Mouse (Mus musculus) c-Kit-negative CD71-positive TER-119-positive erythroid progenitor cells, embryonic 14.5 days (primary cell): ENCODE measurements around the gene Id3.

Source experiments
- DNase-seq: peaks from one replicate; pipeline ENCODE4 v3.0.0-alpha.2; 2013; ENCODE audit warnings: low read depth, low spot score

The Id3 gene

DNA sequence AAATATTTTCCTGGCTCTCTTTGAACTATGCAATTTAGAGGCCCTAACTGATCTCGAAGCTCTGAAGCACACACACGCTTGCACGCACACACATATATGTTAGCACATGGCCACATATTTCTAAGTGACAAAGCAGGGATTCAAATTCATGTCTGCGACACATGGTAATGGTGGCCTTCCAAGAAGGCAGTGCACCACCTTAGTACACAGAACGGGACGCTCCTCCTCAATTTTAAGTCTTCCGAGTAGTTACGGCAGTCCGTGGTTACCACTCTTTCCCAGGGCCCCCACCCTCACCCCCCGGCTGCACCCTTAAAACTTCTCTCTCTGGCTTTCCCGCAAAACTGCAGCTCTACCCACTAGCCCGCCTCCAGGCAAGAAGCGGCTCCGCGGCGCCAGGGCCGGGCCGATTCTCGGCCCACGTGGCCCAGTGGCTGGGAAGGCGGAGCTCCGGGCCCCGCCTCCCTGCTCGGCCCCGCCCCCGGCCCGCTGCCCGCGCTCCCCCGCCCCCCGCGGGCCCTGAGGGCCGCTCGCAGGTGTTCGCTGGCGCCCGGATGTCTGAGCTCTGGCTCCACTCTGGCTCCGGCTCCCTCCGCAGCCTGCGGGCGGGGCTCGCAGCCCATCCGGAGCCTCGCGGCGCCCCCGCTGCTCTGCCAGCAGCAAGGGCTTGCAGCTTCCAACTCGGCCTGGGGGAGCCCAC is 4.3 kb downstream of the Id3 start:
- no peak for DNase-seq

DNA sequence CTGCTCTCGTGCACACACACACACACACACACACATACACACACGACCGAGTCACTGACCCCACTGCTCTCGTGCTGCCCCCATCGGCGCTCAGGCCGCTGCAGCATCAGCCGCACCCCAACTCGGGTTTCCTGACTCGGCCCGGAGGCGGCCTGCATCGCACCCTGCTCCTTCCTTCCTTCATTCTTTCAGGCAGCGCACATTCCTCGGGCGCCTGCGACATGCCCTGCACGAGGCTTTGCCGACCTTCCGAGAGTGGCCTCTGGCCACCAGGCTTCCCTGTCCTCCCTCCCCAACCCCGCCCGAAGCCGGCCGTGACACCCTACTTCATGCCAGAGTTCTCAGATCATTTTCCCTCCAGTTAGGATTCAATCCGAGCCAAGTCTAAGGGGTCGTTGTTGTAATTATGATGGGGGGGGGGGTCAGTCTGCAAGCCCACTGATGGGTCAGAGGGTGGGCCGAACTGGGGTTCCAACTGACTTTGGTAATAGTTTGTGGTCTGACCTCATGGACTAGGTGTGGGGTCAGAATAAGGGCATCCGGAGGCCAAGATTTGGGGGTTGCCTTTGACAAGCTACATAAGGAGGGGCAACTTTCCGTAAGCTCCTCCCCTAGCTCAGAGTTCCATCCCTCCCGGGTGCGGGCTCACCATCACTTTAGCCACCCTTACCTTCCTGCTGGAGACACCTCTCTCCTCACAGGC is 5.2 kb downstream of the Id3 start:
- no peak for DNase-seq

DNA sequence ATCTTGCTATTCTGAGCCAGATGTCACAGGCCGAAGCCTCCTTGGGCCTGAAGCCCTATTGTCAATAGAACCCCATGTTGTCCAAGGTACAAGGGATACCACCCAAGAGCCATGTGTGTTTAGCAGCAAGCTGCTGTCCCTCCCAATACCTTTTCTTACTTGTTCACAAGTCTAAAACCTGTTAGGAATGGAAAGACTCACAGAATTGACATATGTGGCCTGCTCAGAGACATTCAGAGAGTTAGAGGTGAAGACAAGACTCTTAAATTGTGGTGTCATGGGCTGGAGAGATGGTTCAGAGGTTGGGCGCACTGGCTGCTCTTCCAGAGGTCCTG is 5.7 kb downstream of the Id3 start:
- no peak for DNase-seq

DNA sequence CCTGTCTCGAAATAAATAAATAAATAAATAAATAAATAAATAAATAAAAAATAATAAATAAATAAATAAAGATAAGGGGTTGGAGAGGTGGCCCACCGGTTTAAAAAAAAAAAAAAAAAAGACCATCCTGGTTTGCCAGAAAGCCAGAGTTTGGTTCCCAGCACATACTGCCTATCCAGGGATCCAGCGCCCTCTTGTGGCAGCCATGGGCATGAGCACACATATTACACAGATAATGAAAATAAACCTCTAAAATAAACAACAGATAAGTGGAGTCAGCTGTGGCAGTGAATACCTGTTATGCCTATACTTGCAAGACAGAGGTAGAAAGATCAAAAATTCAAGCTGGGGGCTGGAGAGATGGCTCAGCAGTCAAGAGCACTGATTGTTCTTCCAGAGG is 6.4 kb downstream of the Id3 start:
- DNase-seq = peak; percentile 48

DNA sequence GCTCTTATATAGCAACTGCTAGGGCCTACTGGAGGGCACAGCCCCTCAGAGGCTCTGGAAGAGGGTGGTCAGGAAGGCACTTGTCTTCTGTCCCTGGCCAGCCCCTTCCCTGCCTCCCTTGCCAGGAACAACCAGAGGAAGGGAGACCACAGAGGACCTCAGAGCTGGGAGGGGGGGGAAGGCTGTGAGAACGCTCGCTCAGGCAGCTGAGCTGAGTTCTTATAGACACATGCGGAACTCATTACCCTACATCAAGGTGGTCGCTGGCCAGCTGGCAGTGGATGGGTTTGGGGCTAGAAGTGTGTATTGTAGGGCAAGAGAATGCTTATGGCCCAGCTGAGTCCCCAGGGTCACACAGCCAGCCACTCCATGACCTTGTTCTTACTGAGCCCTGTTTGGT is 7.3 kb downstream of the Id3 start:
- no peak for DNase-seq

DNA sequence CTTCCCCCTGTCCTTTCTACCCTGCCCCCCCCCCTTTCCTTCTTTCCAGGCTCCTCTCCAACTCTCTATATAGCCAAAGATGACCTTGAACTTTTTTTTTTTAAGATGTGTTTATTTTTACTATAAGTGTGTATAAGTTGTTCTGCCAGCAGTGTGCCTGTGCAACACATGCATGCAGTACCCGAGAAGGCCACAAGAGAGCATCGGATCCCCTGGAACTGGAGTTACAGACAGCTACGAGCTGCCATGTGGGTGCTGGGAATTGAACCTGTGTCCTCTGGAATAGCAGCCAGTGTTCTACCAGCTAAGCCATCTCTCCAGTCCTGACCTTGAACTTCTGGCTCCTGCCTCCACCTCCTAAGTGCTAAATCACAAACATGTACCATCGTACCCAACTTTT is 9.5 kb downstream of the Id3 start:
- DNase-seq = no peak

DNA sequence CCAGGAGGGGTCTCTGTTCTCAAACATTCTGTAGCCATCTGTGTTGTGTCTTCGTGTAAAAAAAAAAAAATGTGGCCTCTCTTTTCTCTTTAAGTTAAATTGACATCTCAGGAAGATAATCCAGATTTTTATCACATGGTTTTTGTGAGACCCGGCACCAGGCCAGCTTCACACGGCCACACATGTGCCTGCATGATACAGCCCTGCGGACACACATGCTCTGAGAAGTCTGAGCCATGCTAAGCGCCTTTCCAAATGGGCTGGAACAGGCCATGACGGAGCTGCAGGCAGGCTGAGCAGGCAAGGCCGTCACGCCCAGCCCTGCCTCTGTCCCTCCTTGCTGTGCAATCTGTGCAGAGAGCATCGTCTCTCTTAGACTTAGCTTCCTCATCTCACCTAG is 11.2 kb downstream of the Id3 start:
- no peak for DNase-seq

DNA sequence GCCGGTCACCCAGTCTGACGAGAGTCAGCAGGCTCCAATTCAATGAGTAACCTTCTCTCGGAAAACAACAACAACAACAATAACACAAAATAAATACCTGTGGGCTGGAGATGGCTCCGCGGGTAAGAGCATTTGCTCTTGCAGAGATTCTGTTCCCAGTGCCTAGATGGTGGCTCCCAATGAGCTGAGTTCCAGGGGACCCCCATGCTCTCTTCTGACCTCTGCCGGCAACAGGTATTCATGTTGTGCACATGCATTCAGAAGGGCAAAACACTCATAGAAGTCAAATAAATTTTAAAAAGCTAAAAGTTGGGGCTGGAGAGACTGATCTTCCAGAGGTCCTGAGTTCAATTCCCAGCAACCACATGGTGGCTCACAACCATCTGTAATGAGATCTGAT is 15.2 kb downstream of the Id3 start:
- no peak for DNase-seq

DNA sequence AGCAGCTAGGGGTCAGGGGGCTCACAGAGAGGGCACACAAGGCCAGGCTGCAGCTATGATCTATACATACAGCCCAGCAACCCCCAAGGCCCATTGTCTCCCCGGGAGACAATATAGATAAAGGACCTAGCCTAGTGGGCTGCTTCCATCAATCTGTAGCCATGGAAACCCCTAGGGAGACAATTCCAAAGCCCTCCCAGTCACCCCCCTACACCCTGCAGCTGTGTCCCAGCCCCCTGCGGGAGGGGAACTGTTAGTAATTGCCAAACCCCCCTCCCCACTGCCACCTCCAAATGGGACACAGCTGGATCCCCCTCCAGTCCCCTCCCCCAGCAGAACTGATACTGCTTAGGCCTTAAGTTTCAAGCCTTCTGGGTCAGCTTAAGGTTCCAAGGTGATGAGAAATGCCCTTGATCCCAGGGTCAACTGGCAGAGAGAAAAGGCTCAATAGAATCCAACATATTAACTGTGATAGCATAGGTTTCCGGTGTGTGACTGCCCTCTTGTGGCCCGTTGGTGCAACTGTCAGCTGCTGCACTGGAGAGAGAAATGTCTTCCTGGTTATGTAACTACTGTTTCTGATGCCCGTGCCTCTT is 16.6 kb downstream of the Id3 start:
- peak; percentile 63 for DNase-seq

DNA sequence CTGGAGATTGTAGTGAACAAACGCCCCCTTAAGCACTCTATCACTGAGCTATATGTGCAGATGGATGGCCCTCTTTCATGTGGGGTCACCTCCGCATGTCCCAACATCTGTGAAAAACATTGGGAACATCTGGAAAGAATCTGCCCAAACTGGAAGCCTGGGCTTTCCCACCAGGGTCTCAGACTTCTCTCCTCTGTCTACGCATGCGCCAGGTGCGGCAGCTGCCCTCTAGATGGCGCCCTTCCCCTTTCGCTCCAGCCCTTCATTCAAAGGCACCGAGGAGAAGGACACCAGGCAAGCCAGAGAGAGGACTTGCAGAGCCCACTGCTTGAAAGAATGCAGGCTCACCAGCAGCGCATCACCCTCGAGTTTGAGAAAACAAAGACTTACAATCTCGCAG is 20.2 kb downstream of the Id3 start:
- peak; percentile 67 for DNase-seq

DNA sequence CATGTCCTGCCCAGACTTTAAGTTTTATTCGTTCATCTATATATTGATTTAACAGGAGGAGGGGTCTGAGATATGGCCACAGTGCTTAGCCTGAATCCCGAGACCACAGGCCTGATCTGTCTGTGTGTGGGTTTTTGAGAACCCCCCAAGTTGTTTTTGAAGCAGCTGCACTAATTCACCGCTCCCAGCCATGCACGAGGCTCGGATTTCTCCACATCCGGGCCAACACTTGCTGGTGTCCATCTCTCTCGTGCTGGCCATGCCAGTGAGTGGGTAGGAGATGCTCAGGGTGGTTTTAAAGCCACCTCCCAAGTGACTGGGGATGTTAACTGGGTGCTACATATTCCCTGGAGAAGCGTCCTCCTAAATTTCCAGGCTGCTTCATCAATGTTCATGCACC is 21.7 kb downstream of the Id3 start:
- no peak for DNase-seq

DNA sequence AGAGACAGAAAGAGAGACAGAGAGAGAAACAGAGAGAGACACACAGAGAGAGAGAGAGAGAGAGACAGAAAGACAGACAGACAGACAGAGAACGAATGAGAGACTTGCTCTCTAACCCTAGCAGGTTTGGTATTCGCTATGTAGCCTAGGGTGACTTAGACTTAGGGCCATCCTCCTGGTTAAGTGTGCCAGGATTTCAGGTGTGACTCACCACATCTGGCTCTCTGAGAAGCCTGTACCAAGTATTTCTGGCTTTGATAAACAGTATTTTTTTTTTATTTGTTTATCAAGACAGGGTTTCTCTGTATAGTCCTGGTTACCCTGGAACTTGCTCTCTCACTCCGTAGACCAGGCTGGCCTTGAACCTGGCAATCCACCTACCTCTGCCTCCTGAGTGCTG is 24.4 kb downstream of the Id3 start:
- DNase-seq = no peak

DNA sequence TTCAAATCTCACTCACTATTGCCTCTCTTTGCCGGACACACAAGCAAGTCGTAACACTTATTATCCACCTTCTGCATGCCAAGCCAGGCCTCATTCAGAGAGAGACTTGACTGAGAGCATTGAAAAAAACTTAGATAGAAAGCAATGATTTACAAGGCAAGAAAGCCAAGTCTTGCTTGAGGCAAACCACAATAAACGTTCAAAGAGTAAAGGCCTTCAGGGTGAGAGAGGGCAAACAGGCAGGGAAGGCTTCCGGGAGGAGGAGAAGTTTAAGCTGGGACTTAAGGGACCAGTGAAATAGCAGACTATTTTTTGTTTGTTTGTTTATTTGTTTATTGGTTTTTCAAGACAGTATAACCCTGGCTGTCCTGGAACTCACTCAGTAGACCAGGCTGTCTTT is 27.1 kb downstream of the Id3 start:
- DNase-seq = no peak

DNA sequence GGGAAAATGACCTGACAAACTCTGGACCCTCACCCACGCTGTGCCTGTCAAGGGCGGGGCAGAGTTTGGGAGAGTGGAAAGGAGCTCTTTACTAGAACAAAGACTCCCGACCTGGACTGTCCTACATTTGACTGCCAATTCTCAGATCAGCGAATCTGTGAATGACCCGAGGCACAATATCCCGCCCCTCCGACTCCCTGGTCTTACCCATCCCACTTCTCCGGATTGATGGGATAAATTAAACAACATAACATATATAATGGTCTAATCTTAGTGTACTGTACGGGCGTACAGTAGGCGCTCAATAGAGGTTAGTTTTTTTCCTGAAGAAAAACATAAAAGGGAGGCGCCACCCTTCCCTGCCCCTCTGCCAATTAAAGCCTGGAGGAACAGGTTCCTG is 28.2 kb downstream of the Id3 start:
- no peak for DNase-seq

DNA sequence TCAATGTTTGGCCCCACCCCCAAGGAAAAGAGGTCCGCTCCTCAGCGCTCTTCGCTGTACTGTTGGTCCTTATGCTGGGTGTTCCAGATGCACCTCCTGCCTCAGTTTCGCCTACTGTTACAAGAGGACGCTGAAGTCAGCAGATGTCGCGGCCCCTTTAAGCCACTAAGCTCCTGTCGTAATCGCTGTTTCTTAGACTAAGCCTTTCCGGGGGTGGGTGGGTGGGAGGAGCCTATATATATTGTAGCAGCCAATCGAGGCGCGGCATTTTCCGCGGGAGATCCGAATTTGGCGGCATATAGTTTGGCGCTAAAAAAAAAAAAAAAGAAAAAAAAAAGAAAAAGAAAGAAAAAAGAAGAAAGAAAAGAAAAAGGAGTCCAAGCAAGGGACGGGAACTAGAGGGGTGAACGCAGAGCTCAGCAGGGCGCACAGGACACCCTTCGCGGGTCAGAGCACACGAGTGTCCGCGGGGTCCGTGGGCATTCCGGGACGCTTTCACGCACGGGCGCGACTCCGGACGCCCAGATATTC is 28.8 kb downstream of the Id3 start, which contains the start of gene E2f2:
Gene E2f2, plus strand, starts transcription at position 384 of the 531 bp plus-strand sequence.
- DNase-seq = no peak

DNA sequence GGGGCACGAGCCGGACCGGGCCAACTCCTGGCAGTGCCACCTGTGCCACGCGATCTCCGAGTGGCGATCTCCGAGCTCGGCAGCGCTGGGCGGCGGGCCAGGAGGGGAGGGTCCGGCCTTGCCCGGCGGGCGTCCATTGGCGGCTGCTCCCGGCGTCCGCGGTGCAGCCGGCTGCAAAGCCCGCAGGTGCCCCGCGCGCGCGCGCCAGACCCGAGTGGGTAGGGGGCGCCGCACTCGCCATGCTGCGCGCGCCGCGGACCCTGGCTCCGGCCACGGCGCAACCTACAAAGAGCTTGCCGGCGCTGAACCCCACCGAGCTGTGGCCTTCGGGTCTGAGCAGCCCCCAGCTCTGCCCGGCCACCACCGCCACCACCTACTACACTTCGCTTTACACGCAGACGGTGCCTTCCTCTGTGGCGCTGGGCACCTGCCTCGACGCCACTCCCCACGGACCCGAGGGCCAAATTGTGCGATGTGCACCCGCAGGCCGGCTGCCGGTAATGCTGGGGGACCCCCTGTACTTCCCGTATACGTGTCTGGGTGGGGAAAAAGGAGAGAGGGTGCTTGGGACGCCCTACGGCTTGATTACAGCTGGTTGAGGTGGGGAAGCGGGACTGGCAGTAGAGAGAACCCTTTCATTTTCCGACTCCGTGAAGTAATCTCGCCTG is 29.4 kb downstream of the Id3 start:
- DNase-seq = no peak

DNA sequence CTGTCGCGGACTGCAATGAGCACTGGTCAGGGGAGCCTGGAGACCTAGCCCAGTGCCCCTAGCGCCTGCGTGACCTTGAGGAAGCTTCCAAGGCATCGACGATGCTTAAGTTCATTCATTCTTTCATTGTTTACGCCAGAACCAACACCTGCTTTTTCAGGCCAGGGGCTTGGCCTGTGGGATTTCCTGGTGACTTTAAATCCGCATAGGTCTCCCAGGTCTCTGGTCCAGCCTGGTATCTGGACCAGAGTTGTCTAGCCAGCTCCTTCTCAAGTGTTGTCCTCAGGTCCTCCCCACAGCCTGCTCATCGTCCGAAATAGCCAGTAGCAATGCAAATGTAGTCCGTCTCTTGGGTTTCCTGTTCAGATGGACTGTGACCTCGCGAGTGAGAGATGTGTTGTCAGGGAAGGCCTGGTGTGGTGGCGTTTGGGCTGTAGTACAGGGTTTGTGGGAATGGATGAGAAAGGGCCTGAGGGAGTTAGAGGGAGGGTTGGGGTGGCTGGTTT is 30.0 kb downstream of the Id3 start:
- no peak for DNase-seq

DNA sequence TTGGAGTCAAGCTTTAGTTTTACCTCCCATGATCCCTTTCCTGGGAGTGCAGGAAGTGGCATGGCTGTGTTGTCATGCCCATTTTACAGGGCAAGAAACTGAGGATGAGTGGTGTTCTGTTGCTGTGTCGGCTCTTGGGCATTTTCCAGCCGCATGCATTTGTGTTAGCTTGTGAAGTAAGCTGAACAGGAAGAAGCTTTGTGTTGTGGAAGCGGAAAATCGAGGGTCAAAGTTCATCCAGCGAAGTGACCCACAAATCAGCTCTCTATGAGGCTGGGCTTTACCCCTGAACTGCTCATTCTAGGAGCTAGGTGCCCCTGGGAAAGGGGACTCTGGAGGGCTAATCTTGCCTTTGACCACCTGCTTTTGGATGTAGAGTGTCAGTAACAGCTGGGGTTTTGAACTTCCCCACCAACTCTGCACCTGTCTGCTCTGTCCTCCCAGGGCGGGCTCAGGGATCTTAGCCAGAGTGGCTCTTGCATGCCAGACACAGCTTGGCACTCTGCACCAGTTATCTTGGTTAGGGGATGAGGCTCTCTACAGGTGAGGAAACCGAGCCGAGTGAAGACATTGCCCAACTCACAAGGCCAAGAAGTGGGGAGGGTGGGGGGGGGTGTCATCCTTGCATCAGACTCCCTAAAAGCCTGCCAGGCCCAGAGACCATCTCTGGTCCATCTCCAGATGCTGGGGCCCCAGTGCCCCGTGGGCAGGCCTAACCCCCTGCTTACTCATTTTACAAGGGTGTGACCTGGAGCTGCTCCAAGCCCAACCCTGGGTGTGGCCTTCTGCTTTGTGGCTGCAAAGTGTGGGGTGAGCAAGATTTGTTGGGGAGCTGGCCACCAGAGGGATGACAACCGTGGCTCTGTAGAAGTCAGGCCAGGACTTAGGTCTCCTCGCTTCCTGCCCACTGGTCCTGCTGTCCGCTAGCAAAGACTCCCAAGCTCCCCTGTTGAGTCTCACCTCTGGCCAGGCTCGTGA is 31.2 kb downstream of the Id3 start:
- DNase-seq = peak; percentile 87

DNA sequence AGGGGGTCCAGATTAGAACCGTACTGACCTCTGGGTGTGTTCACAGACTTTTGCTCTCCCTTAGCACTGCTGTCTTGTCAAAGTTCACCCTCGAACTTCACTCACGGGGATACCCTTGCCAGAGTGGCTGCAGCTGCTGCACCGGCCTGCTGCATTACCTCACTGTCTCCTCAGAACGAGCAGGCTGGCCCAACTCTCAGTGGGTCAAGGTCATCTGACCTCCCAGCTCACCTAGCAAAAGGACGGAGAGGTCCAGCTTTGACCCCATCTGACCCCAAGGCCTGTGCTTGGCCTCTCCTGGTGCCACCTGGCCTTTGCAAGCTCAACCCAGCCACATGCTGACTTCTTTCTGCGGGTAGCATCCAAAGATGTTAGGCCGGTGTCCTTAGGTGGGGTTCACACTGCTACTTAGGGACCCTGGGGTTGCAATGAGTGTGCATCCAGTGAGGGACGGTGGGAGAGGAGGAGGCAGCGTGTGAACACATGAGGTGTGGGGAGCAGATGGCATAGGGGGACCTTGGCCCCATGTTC is 32.8 kb downstream of the Id3 start:
- DNase-seq = no peak

DNA sequence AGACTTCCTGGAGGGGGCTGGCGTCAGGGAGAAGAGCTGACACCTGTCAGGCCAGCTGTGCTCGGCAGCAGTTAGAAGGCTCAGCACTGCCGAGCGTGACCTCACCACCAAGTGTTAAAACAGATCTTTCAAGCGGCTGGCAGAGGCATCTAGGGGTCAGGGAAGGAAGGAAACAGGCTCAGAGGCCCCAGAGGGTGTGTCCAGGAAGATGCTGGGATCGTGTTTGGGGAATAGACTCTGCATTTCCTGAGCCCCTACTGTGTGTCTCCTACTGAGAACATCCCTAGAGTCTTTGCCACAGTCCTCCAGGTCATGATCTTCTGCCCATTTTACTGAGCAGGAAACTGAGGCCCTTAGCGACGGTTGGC is 33.9 kb downstream of the Id3 start:
- no peak for DNase-seq
